Mouse (Mus musculus): ENCODE results near the gene Pgf. TPM values are rescaled to one million over a fixed set of nuclear protein-coding genes. Genes with fewer than 3 reads are reported as not detected.

Gene Pgf
- polyA plus RNA-seq, 1 experiment from 2014 or later, result 13.4 TPM

DNA sequence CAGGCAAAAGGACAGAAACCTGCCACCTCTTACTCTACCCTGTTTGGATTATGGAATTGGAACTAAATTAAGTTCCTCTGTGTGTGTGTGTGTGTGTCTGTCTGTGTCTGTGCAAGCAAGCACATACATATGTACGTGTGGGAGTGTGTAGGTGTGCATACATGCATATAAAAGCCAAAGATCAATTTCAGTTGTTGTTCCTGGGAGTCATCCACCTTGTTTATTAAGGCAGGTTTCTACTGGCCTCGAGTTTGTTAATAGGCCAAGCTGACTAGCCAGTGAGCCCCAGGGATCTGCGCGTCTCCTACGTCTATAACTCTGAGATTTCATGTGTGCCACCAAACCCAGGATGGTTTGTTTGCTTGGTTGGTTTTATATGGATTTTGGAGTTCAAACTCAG is 52.8 kb downstream of the Pgf start:
- no peak for DNase-seq (ENCODE audit: low spot score)
- Histone ChIP-seq H3K9ac (replicated peaks; ENCODE audit: low read length) (no peak overlapping the region), H3K27me3 (ENCODE audit: control insufficient read depth, insufficient read depth, low read length) (no peaks in the 10 kb centered on the region), H3K4me3 (ENCODE audit: low read depth, low read length) (no peak overlapping the region), H3K27ac (replicated peaks; ENCODE audit: low read depth, low read length) (no peak overlapping the region), H3K4me1 (ENCODE audit: control insufficient read depth, insufficient read depth, low read length) (no peaks in the 10 kb centered on the region), H3K4me2 (ENCODE audit: low read depth, low read length) (no peak overlapping the region), H3K9me3 (replicated peaks; ENCODE audit: control insufficient read depth, low read length) (no peaks in the 10 kb centered on the region), H3K36me3 (replicated peaks; ENCODE audit: control insufficient read depth, insufficient read depth, low read depth, low read length) (peaks cover 23% of the 10 kb centered on the region)
- ATAC-seq (replicated peaks; ENCODE audit: insufficient number of reproducible peaks, low FRiP score, low TSS enrichment, low read depth), result no peak
- WGBS, result 93% methylated on average over 5 of the region's 5 CpGs

DNA sequence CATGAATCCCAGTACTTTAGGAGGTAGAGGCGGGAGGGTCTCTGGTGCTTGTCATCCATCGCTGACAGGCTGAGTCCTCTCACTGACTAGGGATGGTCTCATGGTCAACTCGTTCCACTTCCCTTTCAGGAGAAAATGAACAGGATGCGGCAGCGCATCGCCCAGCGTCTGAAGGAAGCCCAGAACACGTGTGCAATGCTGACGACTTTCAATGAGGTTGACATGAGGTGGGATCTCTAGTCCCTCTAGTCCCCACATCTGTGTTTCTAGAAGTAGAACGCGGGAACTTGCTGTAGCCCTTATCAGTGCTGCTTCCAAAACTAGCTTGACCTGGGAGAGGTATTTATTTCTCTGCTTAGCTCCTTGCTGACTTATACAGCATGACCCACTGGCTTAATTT is 53.9 kb downstream of the Pgf start:
- DNase-seq (ENCODE audit: low spot score), result no peak
- H3K9me3 ChIP-seq (replicated peaks; ENCODE audit: control insufficient read depth, low read length), result no peaks in the 10 kb centered on the region
- WGBS, result 95% methylated on average over 11 of the region's 11 CpGs
- ATAC-seq (replicated peaks; ENCODE audit: insufficient number of reproducible peaks, low FRiP score, low TSS enrichment, low read depth), result no peak
- H3K4me2 ChIP-seq (ENCODE audit: low read depth, low read length), result no peak overlapping the region
- H3K27me3 ChIP-seq (ENCODE audit: control insufficient read depth, insufficient read depth, low read length), result no peaks in the 10 kb centered on the region
- H3K9ac ChIP-seq (replicated peaks; ENCODE audit: low read length), result no peak overlapping the region
- peaks cover 22% of the 10 kb centered on the region for H3K36me3 ChIP-seq (replicated peaks; ENCODE audit: control insufficient read depth, insufficient read depth, low read depth, low read length)
- H3K27ac ChIP-seq (replicated peaks; ENCODE audit: low read depth, low read length), result no peak overlapping the region
- H3K4me3 ChIP-seq (ENCODE audit: low read depth, low read length), result no peak overlapping the region
- H3K4me1 ChIP-seq (ENCODE audit: control insufficient read depth, insufficient read depth, low read length), result no peaks in the 10 kb centered on the region

DNA sequence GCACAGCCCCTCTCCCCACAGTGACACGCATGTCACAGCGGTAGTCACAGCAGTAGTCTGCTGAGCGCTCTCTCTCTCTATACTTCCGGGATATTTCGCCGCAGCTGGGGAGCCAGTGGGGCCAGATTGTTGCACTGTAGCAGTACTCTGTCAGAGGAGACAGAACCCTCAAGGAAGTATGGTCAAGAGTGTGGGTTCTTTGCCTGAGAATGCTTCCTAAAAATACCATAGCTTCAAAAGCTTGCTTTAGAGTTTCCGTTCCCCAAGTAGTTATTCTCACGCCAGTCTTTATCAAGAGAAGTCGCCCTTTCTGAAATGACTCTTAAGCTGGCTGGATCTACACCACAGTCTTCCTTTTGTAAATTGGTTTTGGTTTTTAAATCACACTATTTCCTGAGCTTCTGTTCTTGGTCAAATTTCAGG is 54.5 kb downstream of the Pgf start:
- Histone ChIP-seq H3K9me3 (replicated peaks; ENCODE audit: control insufficient read depth, low read length) (no peaks in the 10 kb centered on the region), H3K4me1 (ENCODE audit: control insufficient read depth, insufficient read depth, low read length) (no peaks in the 10 kb centered on the region), H3K4me2 (ENCODE audit: low read depth, low read length) (no peak overlapping the region), H3K9ac (replicated peaks; ENCODE audit: low read length) (no peak overlapping the region), H3K27me3 (ENCODE audit: control insufficient read depth, insufficient read depth, low read length) (no peaks in the 10 kb centered on the region), H3K4me3 (ENCODE audit: low read depth, low read length) (no peak overlapping the region), H3K36me3 (replicated peaks; ENCODE audit: control insufficient read depth, insufficient read depth, low read depth, low read length) (peaks cover 17% of the 10 kb centered on the region), H3K27ac (replicated peaks; ENCODE audit: low read depth, low read length) (no peak overlapping the region)
- ATAC-seq (replicated peaks; ENCODE audit: insufficient number of reproducible peaks, low FRiP score, low TSS enrichment, low read depth), result no peak
- WGBS, result 95% methylated on average over 9 of the region's 9 CpGs
- DNase-seq (ENCODE audit: low spot score), result no peak

DNA sequence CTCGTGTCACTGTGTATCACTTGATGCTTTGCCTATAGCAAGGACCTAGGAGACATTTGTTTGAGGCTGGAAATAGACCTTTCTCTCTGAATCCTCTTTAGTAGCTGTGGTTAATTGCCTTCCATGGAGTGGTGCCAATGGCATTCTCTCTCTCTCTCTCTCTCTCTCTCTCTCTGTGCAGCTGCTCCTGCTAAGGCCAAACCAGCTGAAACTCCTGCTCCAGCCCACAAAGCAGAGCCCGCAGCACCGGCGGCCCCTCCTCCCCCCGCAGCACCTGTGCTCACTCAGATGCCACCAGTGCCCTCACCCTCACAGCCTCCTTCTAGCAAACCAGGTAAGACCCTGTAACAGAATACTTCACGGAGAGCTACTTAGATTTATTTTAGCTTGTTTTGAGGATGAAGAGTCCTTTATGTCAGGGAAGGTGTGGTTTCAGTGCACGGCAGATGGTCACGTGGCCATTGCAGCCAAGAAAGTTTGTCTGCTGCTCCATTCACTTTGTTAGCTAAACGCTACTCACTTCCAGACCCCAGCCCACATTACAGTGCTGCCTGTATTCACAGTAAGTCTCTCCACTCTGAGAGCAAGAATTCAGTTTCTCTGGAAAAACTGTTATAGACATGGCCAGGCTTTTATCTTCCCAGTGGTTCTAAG is 55.7 kb downstream of the Pgf start:
- H3K27me3 ChIP-seq (ENCODE audit: control insufficient read depth, insufficient read depth, low read length), result no peaks in the 10 kb centered on the region
- WGBS, result 89% methylated on average over 9 of the region's 9 CpGs
- H3K4me3 ChIP-seq (ENCODE audit: low read depth, low read length), result no peak overlapping the region
- H3K36me3 ChIP-seq (replicated peaks; ENCODE audit: control insufficient read depth, insufficient read depth, low read depth, low read length), result peaks cover 12% of the 10 kb centered on the region
- no peaks in the 10 kb centered on the region for H3K4me1 ChIP-seq (ENCODE audit: control insufficient read depth, insufficient read depth, low read length)
- DNase-seq (ENCODE audit: low spot score) (no peak), ATAC-seq (replicated peaks; ENCODE audit: insufficient number of reproducible peaks, low FRiP score, low TSS enrichment, low read depth) (no peak)
- H3K4me2 ChIP-seq (ENCODE audit: low read depth, low read length), result no peak overlapping the region
- no peak overlapping the region for H3K9ac ChIP-seq (replicated peaks; ENCODE audit: low read length)
- H3K9me3 ChIP-seq (replicated peaks; ENCODE audit: control insufficient read depth, low read length), result no peaks in the 10 kb centered on the region
- no peak overlapping the region for H3K27ac ChIP-seq (replicated peaks; ENCODE audit: low read depth, low read length)

Other genes starting within 250 kb of the Pgf start
- gene Fcf1, start 206.9 kb downstream of the Pgf start, polyA plus RNA-seq (2014; fragmentation: Nextera tagmentation; extraction: Ambion mirVana), result 163 and 169 TPM in 2 replicates
- 19.9 and 21.1 TPM in 2 replicates for gene Arel1, start 206.9 kb downstream of the Pgf start, polyA plus RNA-seq (2014; fragmentation: Nextera tagmentation; extraction: Ambion mirVana)
- 44.8 and 45.3 TPM in 2 replicates for gene Ylpm1, start 181.5 kb downstream of the Pgf start, polyA plus RNA-seq (2014; fragmentation: Nextera tagmentation; extraction: Ambion mirVana)
- 2.9 TPM in 2 replicates for gene Prox2, start 67.0 kb downstream of the Pgf start, polyA plus RNA-seq (2014; fragmentation: Nextera tagmentation; extraction: Ambion mirVana)
- gene Dlst, start 67.0 kb downstream of the Pgf start, polyA plus RNA-seq (2014; fragmentation: Nextera tagmentation; extraction: Ambion mirVana), result 91.2 and 102 TPM in 2 replicates
- gene Rps6kl1, start 26.5 kb downstream of the Pgf start, polyA plus RNA-seq (2014; fragmentation: Nextera tagmentation; extraction: Ambion mirVana), result 1.3 and 1.6 TPM in 2 replicates
- gene Eif2b2, start 41.7 kb upstream of the Pgf start, polyA plus RNA-seq (2014; fragmentation: Nextera tagmentation; extraction: Ambion mirVana), result 89.6 and 90.0 TPM in 2 replicates
- 9.5 TPM in 2 replicates for gene Mlh3, start 92.8 kb upstream of the Pgf start, polyA plus RNA-seq (2014; fragmentation: Nextera tagmentation; extraction: Ambion mirVana)
- 49.7 and 58.5 TPM in 2 replicates for gene Acyp1, start 110.6 kb upstream of the Pgf start, polyA plus RNA-seq (2014; fragmentation: Nextera tagmentation; extraction: Ambion mirVana)
- 0.89 and 0.95 TPM in 2 replicates for gene Zc2hc1c, start 110.8 kb upstream of the Pgf start, polyA plus RNA-seq (2014; fragmentation: Nextera tagmentation; extraction: Ambion mirVana)
- 15.2 and 15.7 TPM in 2 replicates for gene Nek9, start 161.6 kb upstream of the Pgf start, polyA plus RNA-seq (2014; fragmentation: Nextera tagmentation; extraction: Ambion mirVana)
- gene Tmed10, start 197.1 kb upstream of the Pgf start, polyA plus RNA-seq (2014; fragmentation: Nextera tagmentation; extraction: Ambion mirVana), result 297 and 302 TPM in 2 replicates